Mouse (Mus musculus): ENCODE data around the gene Bach1. TPM values are rescaled to one million over a fixed set of nuclear protein-coding genes. Genes with fewer than 3 reads are reported as not detected.

Bach1 gene
- polyA plus RNA-seq, 1 experiment = 29.1 TPM

DNA sequence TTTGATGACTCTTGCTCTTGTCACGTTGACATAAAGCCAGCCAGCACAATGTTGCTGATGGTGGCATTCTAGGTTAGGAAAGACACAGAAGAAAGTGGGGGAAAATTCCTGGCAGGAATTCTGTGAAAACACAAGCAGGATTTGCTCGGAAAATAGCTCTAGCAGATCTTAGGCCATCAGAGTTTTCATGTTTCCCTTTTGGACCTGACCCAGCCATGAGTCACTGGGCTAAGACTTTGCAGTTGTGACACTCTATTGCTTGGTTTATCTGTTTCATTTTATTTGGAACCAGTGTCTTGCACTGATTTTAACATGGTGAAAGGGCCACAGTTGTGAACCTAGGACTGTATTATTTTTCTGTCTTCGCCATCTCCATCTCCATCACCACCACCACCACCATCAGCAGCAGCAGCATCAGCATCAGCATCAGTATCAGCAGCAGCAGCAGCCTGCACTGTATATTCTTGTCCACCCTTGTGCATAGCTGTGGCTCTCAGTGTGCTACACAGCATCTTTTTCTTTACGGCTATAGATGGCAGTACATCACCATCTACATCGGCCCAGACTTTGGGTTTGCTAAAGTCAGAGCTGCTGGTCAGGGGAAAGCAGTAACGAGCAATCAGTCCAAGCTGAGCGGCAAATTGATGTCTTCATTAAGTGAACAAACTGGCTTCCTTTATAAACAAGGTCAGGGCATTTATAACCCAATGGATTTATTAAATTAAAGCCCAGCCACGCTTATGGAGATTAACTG lies 46.6 kb downstream of the Bach1 start:
- no peak overlapping the region for H3K4me3 ChIP-seq (ENCODE audit: low read depth, low read length)
- H3K27me3 ChIP-seq (ENCODE audit: control insufficient read depth, insufficient read depth, low read length) = no peaks in the 10 kb centered on the region
- TF ChIP-seq POLR2A (IDR thresholded peaks at IDR 0.05; ENCODE audit: low read depth, low read length) = no peak
- TF ChIP-seq CTCF (IDR thresholded peaks at IDR 0.05; ENCODE audit: extremely low read depth, insufficient read length, insufficient replicate concordance, low read depth, low read length) = no peak
- no peaks in the 10 kb centered on the region for H3K36me3 ChIP-seq (ENCODE audit: control insufficient read depth, insufficient read depth, low read length)
- WGBS = 79% methylated on average over 8 of the region's 8 CpGs
- peaks cover 14% of the 10 kb centered on the region; the same call in 1 of the 2 replicates for H3K4me1 ChIP-seq (ENCODE audit: control insufficient read depth, insufficient read depth, insufficient read length, low read length)
- H3K27ac ChIP-seq (ENCODE audit: insufficient read depth, low read depth, low read length) = no peak overlapping the region

DNA sequence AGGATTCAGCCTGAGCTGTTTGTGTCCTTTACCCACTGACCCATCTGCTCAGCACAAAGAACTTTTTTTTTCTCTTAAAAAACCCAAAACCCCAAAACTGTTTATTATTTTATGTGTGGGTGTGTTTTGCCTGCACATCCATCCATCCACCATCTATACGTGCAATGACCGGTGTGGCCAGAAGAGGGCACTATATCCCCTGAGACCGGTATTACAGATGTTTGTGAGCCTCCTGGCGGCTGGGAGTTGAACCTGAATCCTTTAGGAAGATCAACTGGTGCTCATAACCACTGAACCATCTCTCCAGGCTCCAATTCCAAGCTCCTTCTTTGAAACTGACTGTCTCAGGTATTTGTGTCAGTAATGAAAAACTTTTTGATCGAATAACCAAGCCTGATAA lies 48.0 kb downstream of the Bach1 start:
- Histone ChIP-seq H3K4me3 (ENCODE audit: low read depth, low read length) (no peak overlapping the region), H3K27me3 (ENCODE audit: control insufficient read depth, insufficient read depth, low read length) (no peaks in the 10 kb centered on the region), H3K36me3 (ENCODE audit: control insufficient read depth, insufficient read depth, low read length) (no peaks in the 10 kb centered on the region), H3K4me1 (ENCODE audit: control insufficient read depth, insufficient read depth, insufficient read length, low read length) (peaks cover 3% of the 10 kb centered on the region; the same call in 1 of the 2 replicates), H3K27ac (ENCODE audit: insufficient read depth, low read depth, low read length) (no peak overlapping the region)
- 16% methylated on average over 5 of the region's 5 CpGs for WGBS
- TF ChIP-seq POLR2A (IDR thresholded peaks at IDR 0.05; ENCODE audit: low read depth, low read length) = no peak
- peak; percentile 99; the same call in 1 of the 2 replicates for TF ChIP-seq CTCF (IDR thresholded peaks at IDR 0.05; ENCODE audit: extremely low read depth, insufficient read length, insufficient replicate concordance, low read depth, low read length)

GRCm38 (mm10) chr16:87751243-87751642 lies 52.5 kb downstream of the Bach1 start:
- no peaks in the 10 kb centered on the region for H3K36me3 ChIP-seq (ENCODE audit: control insufficient read depth, insufficient read depth, low read length)
- no peaks in the 10 kb centered on the region for H3K27me3 ChIP-seq (ENCODE audit: control insufficient read depth, insufficient read depth, low read length)
- TF ChIP-seq POLR2A (IDR thresholded peaks at IDR 0.05; ENCODE audit: low read depth, low read length) = no peak
- TF ChIP-seq CTCF (IDR thresholded peaks at IDR 0.05; ENCODE audit: extremely low read depth, insufficient read length, insufficient replicate concordance, low read depth, low read length) = no peak
- WGBS = 76% methylated on average over 13 of the region's 13 CpGs
- H3K4me1 ChIP-seq (ENCODE audit: control insufficient read depth, insufficient read depth, insufficient read length, low read length) = no peaks in the 10 kb centered on the region
- no peak overlapping the region for H3K4me3 ChIP-seq (ENCODE audit: low read depth, low read length)
- H3K27ac ChIP-seq (ENCODE audit: insufficient read depth, low read depth, low read length) = no peak overlapping the region

- 87% methylated on average over 13 of the region's 13 CpGs for WGBS
- Histone ChIP-seq H3K36me3 (ENCODE audit: control insufficient read depth, insufficient read depth, low read length) (no peaks in the 10 kb centered on the region), H3K27ac (ENCODE audit: insufficient read depth, low read depth, low read length) (no peak overlapping the region), H3K4me1 (ENCODE audit: control insufficient read depth, insufficient read depth, insufficient read length, low read length) (no peaks in the 10 kb centered on the region), H3K27me3 (ENCODE audit: control insufficient read depth, insufficient read depth, low read length) (no peaks in the 10 kb centered on the region), H3K4me3 (ENCODE audit: low read depth, low read length) (no peak overlapping the region)
- no peak for TF ChIP-seq POLR2A (IDR thresholded peaks at IDR 0.05; ENCODE audit: low read depth, low read length)
- TF ChIP-seq CTCF (IDR thresholded peaks at IDR 0.05; ENCODE audit: extremely low read depth, insufficient read length, insufficient replicate concordance, low read depth, low read length) = no peak
Observed at GRCm38 (mm10) chr16:87752482-87752881, 53.7 kb downstream of the Bach1 start.

DNA sequence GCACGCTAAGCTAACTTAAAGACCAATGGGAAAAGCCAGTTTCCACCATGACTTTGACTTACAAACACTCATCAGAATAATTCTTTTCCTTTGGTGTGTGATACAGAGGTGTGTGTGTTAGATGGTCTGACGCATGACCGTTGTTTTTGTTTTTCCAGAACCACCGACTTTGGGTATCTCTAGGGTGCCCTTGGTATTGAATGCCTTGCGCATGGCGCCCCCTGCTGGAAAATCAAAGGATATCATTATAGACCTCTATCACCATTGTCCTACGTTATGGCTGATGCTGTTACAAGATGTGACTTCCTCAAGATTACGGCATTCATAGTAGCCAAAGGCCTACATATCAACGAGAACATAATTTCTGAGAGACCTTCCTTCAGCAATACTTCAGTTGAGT lies 56.1 kb downstream of the Bach1 start:
- Histone ChIP-seq H3K27ac (ENCODE audit: insufficient read depth, low read depth, low read length) (no peak overlapping the region), H3K4me1 (ENCODE audit: control insufficient read depth, insufficient read depth, insufficient read length, low read length) (no peaks in the 10 kb centered on the region; the same call in 1 of the 2 replicates), H3K4me3 (ENCODE audit: low read depth, low read length) (no peak overlapping the region), H3K27me3 (ENCODE audit: control insufficient read depth, insufficient read depth, low read length) (no peaks in the 10 kb centered on the region), H3K36me3 (ENCODE audit: control insufficient read depth, insufficient read depth, low read length) (no peaks in the 10 kb centered on the region)
- TF ChIP-seq CTCF (IDR thresholded peaks at IDR 0.05; ENCODE audit: extremely low read depth, insufficient read length, insufficient replicate concordance, low read depth, low read length) (peak; percentile 80; the same call in 1 of the 2 replicates), POLR2A (IDR thresholded peaks at IDR 0.05; ENCODE audit: low read depth, low read length) (no peak)
- 40% methylated on average over 9 of the region's 9 CpGs for WGBS

GRCm38 (mm10) chr16:87755915-87756314 lies 57.2 kb downstream of the Bach1 start:
- no peaks in the 10 kb centered on the region for H3K27me3 ChIP-seq (ENCODE audit: control insufficient read depth, insufficient read depth, low read length)
- no peaks in the 10 kb centered on the region; the same call in 1 of the 2 replicates for H3K4me1 ChIP-seq (ENCODE audit: control insufficient read depth, insufficient read depth, insufficient read length, low read length)
- WGBS = 75% methylated on average over 3 of the region's 3 CpGs
- TF ChIP-seq CTCF (IDR thresholded peaks at IDR 0.05; ENCODE audit: extremely low read depth, insufficient read length, insufficient replicate concordance, low read depth, low read length) (no peak), POLR2A (IDR thresholded peaks at IDR 0.05; ENCODE audit: low read depth, low read length) (no peak)
- H3K27ac ChIP-seq (ENCODE audit: insufficient read depth, low read depth, low read length) = no peak overlapping the region
- H3K36me3 ChIP-seq (ENCODE audit: control insufficient read depth, insufficient read depth, low read length) = no peaks in the 10 kb centered on the region
- no peak overlapping the region for H3K4me3 ChIP-seq (ENCODE audit: low read depth, low read length)

DNA sequence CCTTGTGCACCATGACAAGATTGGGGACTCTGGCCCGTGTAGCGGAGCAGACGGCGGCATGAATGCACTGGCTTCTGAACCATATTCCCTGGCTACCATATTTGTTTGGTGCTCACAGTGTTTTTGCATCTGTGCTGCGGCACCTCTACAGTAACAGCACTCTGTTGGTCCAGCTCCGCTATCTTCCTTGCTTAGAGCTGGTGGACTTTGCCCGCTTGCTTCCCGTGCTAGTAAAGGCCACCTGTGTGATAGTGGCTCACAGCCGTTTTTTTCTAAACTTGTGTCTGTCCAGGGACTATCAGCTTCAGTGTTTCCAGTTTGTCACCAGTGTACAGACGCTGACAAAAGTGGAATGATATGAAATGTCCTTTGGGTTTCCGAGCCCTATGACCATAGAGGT lies 59.3 kb downstream of the Bach1 start:
- Histone ChIP-seq H3K36me3 (ENCODE audit: control insufficient read depth, insufficient read depth, low read length) (no peaks in the 10 kb centered on the region), H3K4me1 (ENCODE audit: control insufficient read depth, insufficient read depth, insufficient read length, low read length) (no peaks in the 10 kb centered on the region; the same call in 1 of the 2 replicates), H3K27me3 (ENCODE audit: control insufficient read depth, insufficient read depth, low read length) (no peaks in the 10 kb centered on the region), H3K27ac (ENCODE audit: insufficient read depth, low read depth, low read length) (no peak overlapping the region), H3K4me3 (ENCODE audit: low read depth, low read length) (no peak overlapping the region)
- TF ChIP-seq CTCF (IDR thresholded peaks at IDR 0.05; ENCODE audit: extremely low read depth, insufficient read length, insufficient replicate concordance, low read depth, low read length) (no peak), POLR2A (IDR thresholded peaks at IDR 0.05; ENCODE audit: low read depth, low read length) (no peak)
- WGBS = 48% methylated on average over 11 of the region's 11 CpGs
